Mouse (Mus musculus): ENCODE results near the gene Zcchc18. TPM values are rescaled to one million over a fixed set of nuclear protein-coding genes. Genes with fewer than 3 reads are reported as not detected.
"Not testable (repeated sequence)": the region's sequence is repeated elsewhere in the genome, so short reads cannot be mapped to it uniquely, and the experiment has no call there.

Gene Zcchc18
- under 1 TPM; 0.17 to 0.25 TPM for total RNA-seq (2021)

- peak; percentile 45 for DNase-seq
These were observed at the start of gene Zcchc18 for GRCm38 (mm10) chrX:136992978-136993547. Zcchc18 (plus strand) TSS chrX:136993155.

GRCm38 (mm10) chrX:136957583-136958279 lies 35.2 kb upstream of the Zcchc18 start:
- peak; percentile 53 for DNase-seq

GRCm38 (mm10) chrX:136958300-136958699 lies 34.7 kb upstream of the Zcchc18 start:
- not testable (repeated sequence) for DNase-seq

GRCm38 (mm10) chrX:136959688-136960087 lies 33.3 kb upstream of the Zcchc18 start:
- peak; percentile 25 for DNase-seq

GRCm38 (mm10) chrX:136975397-136975796 lies 17.6 kb upstream of the Zcchc18 start, which contains the start of gene Tmsb15b2:
Tmsb15b2 (minus strand) TSS chrX:136975497.
- not testable (repeated sequence) for DNase-seq

- no peak for DNase-seq
These were observed 16.4 kb upstream of the Zcchc18 start, which contains the start of the genes Tmsb15l and Tmsb15b1 for GRCm38 (mm10) chrX:136976424-136977084. Tmsb15l (minus strand) TSS chrX:136976869. Tmsb15b1 (minus strand) TSS chrX:136976874.

- no peak for DNase-seq
These were observed 14.3 kb upstream of the Zcchc18 start for GRCm38 (mm10) chrX:136978616-136979015.

- DNase-seq: no peak
These were observed 6.9 kb upstream of the Zcchc18 start for GRCm38 (mm10) chrX:136986039-136986438.

- DNase-seq: no peak
These were observed 1.7 kb upstream of the Zcchc18 start for GRCm38 (mm10) chrX:136991274-136991673.

- DNase-seq: no peak
These were observed 577 bp upstream of the Zcchc18 start for GRCm38 (mm10) chrX:136992191-136992965.

GRCm38 (mm10) chrX:136993641-136994040 lies 686 bp downstream of the Zcchc18 start:
- DNase-seq: no peak

- no peak for DNase-seq
These were observed 3.3 kb downstream of the Zcchc18 start for GRCm38 (mm10) chrX:136996256-136996655.

GRCm38 (mm10) chrX:137015099-137015709 lies 22.2 kb downstream of the Zcchc18 start:
- DNase-seq: peak; percentile 46

GRCm38 (mm10) chrX:137017668-137018067 lies 24.7 kb downstream of the Zcchc18 start:
- DNase-seq: no peak

- DNase-seq: peak; percentile 67
These were observed 26.4 kb downstream of the Zcchc18 start for GRCm38 (mm10) chrX:137019310-137019709.

GRCm38 (mm10) chrX:137030916-137031315 lies 38.0 kb downstream of the Zcchc18 start:
- DNase-seq: no peak

GRCm38 (mm10) chrX:137031726-137032125 lies 38.8 kb downstream of the Zcchc18 start:
- DNase-seq: no peak

- DNase-seq: no peak
These were observed 41.4 kb downstream of the Zcchc18 start for GRCm38 (mm10) chrX:137034322-137034721.

- no peak for DNase-seq
These were observed 44.6 kb downstream of the Zcchc18 start for GRCm38 (mm10) chrX:137037470-137037999.

GRCm38 (mm10) chrX:137038000-137038483 lies 45.1 kb downstream of the Zcchc18 start, which contains the start of gene Slc25a53:
Slc25a53 (minus strand) TSS chrX:137038302.
- DNase-seq: peak; percentile 91

- no peak for DNase-seq
These were observed 45.5 kb downstream of the Zcchc18 start for GRCm38 (mm10) chrX:137038502-137038901.
